Mouse (Mus musculus) embryo, embryonic 9.5 days (tissue): ENCODE measurements at regions not wholly inside any gene's neighbourhood (a gene's known extent, or its start where the extent isn't known, plus 50 kb on each side); places are given as distances from the start of the nearest gene placed in this dataset.

Experiments used
- DNase-seq: peaks from one replicate; pipeline ENCODE4 v3.0.0-alpha.2; 2017; ENCODE audit errors: extremely low spot score

GRCm38 (mm10) chr12:39371480-39372245 is 592.5 kb downstream of the Etv1 start:
- DNase-seq = no peak

- DNase-seq = no peak
Observed at GRCm38 (mm10) chr12:39373721-39374120, 594.5 kb downstream of the Etv1 start.
